Mouse (Mus musculus) C2C12 (cell line): ENCODE results near the gene Prmt7. TPM values are rescaled to one million over a fixed set of nuclear protein-coding genes. Genes with fewer than 3 reads are reported as not detected.

Experiments
- H3K27me3 ChIP-seq: one replicate; pipeline ENCODE4 v1.6.1; 2011; ENCODE audit not compliant: control insufficient read depth, insufficient read depth, insufficient read length
- H3K36me3 ChIP-seq: one replicate; pipeline ENCODE4 v1.6.1; 2011; ENCODE audit not compliant: control insufficient read depth, insufficient read depth
- H3K4me3 ChIP-seq: one replicate; pipeline ENCODE4 v1.5.1; 2011; ENCODE audit warnings: mild to moderate bottlenecking, control low read depth; ENCODE audit not compliant: poor library complexity, insufficient read depth, severe bottlenecking
- H3K79me2 ChIP-seq: one replicate; pipeline ENCODE4 v1.6.1; 2011; ENCODE audit not compliant: control insufficient read depth, insufficient read depth
- H3K79me3 ChIP-seq: one replicate; pipeline ENCODE4 v1.6.1; 2011; ENCODE audit warnings: low read depth, control low read depth
- H3ac ChIP-seq: one replicate; pipeline ENCODE3; 2011; ENCODE audit warnings: low read depth; ENCODE audit not compliant: control insufficient read depth, insufficient read length
- CEBPB ChIP-seq: IDR thresholded peaks from one replicate; pipeline ENCODE4 v1.6.1; 2011; ENCODE audit warnings: low read depth, mild to moderate bottlenecking, control low read depth, moderate library complexity
- CTCF ChIP-seq: IDR thresholded peaks from one replicate; pipeline ENCODE4 v1.5.1; 2011; ENCODE audit not compliant: control insufficient read depth, insufficient read depth, insufficient read length
- FOSL1 ChIP-seq: IDR thresholded peaks from one replicate; pipeline ENCODE4 v1.8.0; 2011; ENCODE audit warnings: mild to moderate bottlenecking, low read length; ENCODE audit not compliant: poor library complexity, insufficient read depth, severe bottlenecking
- MAX ChIP-seq: IDR thresholded peaks from one replicate; pipeline ENCODE4 v1.6.1; 2011; ENCODE audit warnings: mild to moderate bottlenecking, control low read depth
- MYOD1 ChIP-seq: IDR thresholded peaks from one replicate; pipeline ENCODE4 v1.6.1; 2011; ENCODE audit warnings: low read depth; ENCODE audit not compliant: control insufficient read depth, insufficient read length
- MYOG ChIP-seq: IDR thresholded peaks from one replicate; pipeline ENCODE4 v1.6.1; 2011; ENCODE audit not compliant: control insufficient read depth, insufficient read length; ENCODE audit errors: extremely low read depth
- USF1 ChIP-seq: IDR thresholded peaks from one replicate; pipeline ENCODE4 v1.6.1; 2011; ENCODE audit warnings: low read depth, mild to moderate bottlenecking, control low read depth, moderate library complexity
- polyA plus RNA-seq: library from polyadenylated mRNA; unstranded; fragments of >200 nt; fragmentation: generic; extraction: Trizol; gene quantifications from one replicate; pipeline ENCODE4 v1.2.1, GENCODE M21; 2012; ENCODE audit warnings: missing spikeins

The Prmt7 gene
- polyA plus RNA-seq, 1 experiment: 40.3 TPM

- H3K79me3 ChIP-seq: peaks cover 40% of the 10 kb centered on the region
- peaks cover 78% of the 10 kb centered on the region for H3K79me2 ChIP-seq
- H3K36me3 ChIP-seq: peaks cover 57% of the 10 kb centered on the region
- H3ac ChIP-seq: peak overlapping the region; percentile 86
- H3K27me3 ChIP-seq: no peaks in the 10 kb centered on the region
- TF ChIP-seq MAX: no peak
- TF ChIP-seq CEBPB: no peak
- TF ChIP-seq FOSL1: no peak
- TF ChIP-seq MYOG: no peak
- TF ChIP-seq MYOD1: no peak
- TF ChIP-seq USF1: no peak
- no peak for TF ChIP-seq CTCF
- peak overlapping the region; percentile 95 for H3K4me3 ChIP-seq
These were observed 553 bp upstream of the Prmt7 start for GRCm38 (mm10) chr8:106210035-106210731.

- peak overlapping the region; percentile 91 for H3ac ChIP-seq
- peaks cover 40% of the 10 kb centered on the region for H3K79me3 ChIP-seq
- TF ChIP-seq MAX (no peak), CEBPB (no peak), USF1 (no peak), MYOG (no peak), CTCF (no peak)
- no peaks in the 10 kb centered on the region for H3K27me3 ChIP-seq
- peaks cover 68% of the 10 kb centered on the region for H3K79me2 ChIP-seq
- peak overlapping the region; percentile 95 for H3K4me3 ChIP-seq
- peaks cover 54% of the 10 kb centered on the region for H3K36me3 ChIP-seq
These were observed 685 bp downstream of the Prmt7 start for GRCm38 (mm10) chr8:106211421-106211820.

- Histone ChIP-seq H3K79me3 (peaks cover 23% of the 10 kb centered on the region), H3K36me3 (peaks cover 60% of the 10 kb centered on the region), H3K79me2 (peaks cover 43% of the 10 kb centered on the region), H3ac (no peak overlapping the region), H3K4me3 (no peak overlapping the region), H3K27me3 (no peaks in the 10 kb centered on the region)
- TF ChIP-seq CEBPB (no peak), FOSL1 (no peak), MYOD1 (no peak), MAX (no peak), MYOG (no peak), USF1 (no peak), CTCF (no peak)
These were observed 3.2 kb downstream of the Prmt7 start for GRCm38 (mm10) chr8:106213959-106214358.

- TF ChIP-seq USF1: no peak
- no peak for TF ChIP-seq MYOG
- TF ChIP-seq FOSL1: no peak
- TF ChIP-seq MYOD1: no peak
- no peak for TF ChIP-seq MAX
- TF ChIP-seq CEBPB: no peak
- TF ChIP-seq CTCF: no peak
- Histone ChIP-seq H3K79me3 (no peaks in the 10 kb centered on the region), H3K79me2 (no peaks in the 10 kb centered on the region), H3K36me3 (peaks cover 76% of the 10 kb centered on the region), H3K4me3 (no peak overlapping the region), H3K27me3 (no peaks in the 10 kb centered on the region), H3ac (no peak overlapping the region)
These were observed 8.9 kb downstream of the Prmt7 start for GRCm38 (mm10) chr8:106219620-106220019.

DNA sequence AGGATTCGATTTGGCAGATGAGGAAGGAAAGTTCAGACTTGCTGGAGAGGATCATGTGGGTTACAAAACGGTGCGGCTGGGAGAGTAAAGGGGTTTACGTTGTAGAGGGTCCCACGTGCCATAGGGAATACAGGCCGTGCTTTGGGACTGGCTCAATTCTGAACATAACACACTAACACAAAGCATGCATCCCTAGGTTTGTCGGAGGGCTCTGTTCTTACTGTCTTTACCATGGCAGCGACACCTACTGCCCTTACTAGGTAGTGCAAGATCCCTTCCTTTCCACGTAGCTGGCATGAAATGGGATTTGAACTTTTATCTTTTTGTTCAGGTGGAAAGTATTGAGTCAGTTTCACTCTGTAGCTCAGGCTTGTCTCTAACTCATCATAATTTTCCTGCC is 15.9 kb downstream of the Prmt7 start:
- H3K36me3 ChIP-seq: peaks cover 63% of the 10 kb centered on the region

GRCm38 (mm10) chr8:106231536-106231935 is 20.8 kb downstream of the Prmt7 start:
- Histone ChIP-seq H3K79me3 (no peaks in the 10 kb centered on the region), H3ac (no peak overlapping the region), H3K36me3 (peaks cover 67% of the 10 kb centered on the region), H3K27me3 (no peaks in the 10 kb centered on the region), H3K4me3 (no peak overlapping the region), H3K79me2 (no peaks in the 10 kb centered on the region)
- TF ChIP-seq MAX (no peak), MYOD1 (peak; percentile 93)

More for the DNA sequence above, 15.9 kb downstream of the Prmt7 start:
- TF ChIP-seq MYOG (no peak), CTCF (peak; percentile 62)
- no peaks in the 10 kb centered on the region for H3K79me3 ChIP-seq
- no peak overlapping the region for H3ac ChIP-seq
- H3K79me2 ChIP-seq: no peaks in the 10 kb centered on the region
- H3K27me3 ChIP-seq: no peaks in the 10 kb centered on the region
- H3K4me3 ChIP-seq: no peak overlapping the region
